Mouse (Mus musculus) kidney, embryonic 14.5 days (tissue): Measurements from ENCODE around the gene Cd302. TPM values are rescaled to one million over a fixed set of nuclear protein-coding genes. Genes with fewer than 3 reads are reported as not detected.

Source experiments
- ATAC-seq: fragments of 200-750 bp; cut with Nextera tagmentation; 2 replicates; pipeline ENCODE4 v1.8.0; 2017; ENCODE audit warnings: moderate number of reproducible peaks, mild to moderate bottlenecking, moderate TSS enrichment, moderate library complexity; ENCODE audit not compliant: low FRiP score, low TSS enrichment
- H3K27ac ChIP-seq: fragments of 300-500 bp; sonication (generic); 2 replicates; pipeline ENCODE4 v1.5.1; 2014; ENCODE audit warnings: low read depth, mild to moderate bottlenecking, low read length, moderate library complexity, mixed read lengths
- H3K27me3 ChIP-seq: fragments of 300-500 bp; sonication (generic); 2 replicates; pipeline ENCODE4 v1.6.1; 2014; ENCODE audit warnings: mild to moderate bottlenecking, low read length; ENCODE audit not compliant: control insufficient read depth, insufficient read depth
- H3K36me3 ChIP-seq: fragments of 300-500 bp; sonication (generic); 2 replicates; pipeline ENCODE4 v1.6.1; 2014; ENCODE audit warnings: low read length, mixed read lengths; ENCODE audit not compliant: control insufficient read depth, insufficient read depth
- H3K4me1 ChIP-seq: fragments of 300-500 bp; sonication (generic); 2 replicates; pipeline ENCODE4 v1.6.1; 2014; ENCODE audit warnings: low read length, mixed read lengths; ENCODE audit not compliant: control insufficient read depth, insufficient read depth
- H3K4me2 ChIP-seq: fragments of 300-500 bp; sonication (generic); replicated peaks from 2 replicates; pipeline ENCODE4 v1.6.1; 2014; ENCODE audit warnings: low read depth, mild to moderate bottlenecking, low read length
- H3K4me3 ChIP-seq: fragments of 300-500 bp; sonication (generic); 2 replicates; pipeline ENCODE4 v1.5.1; 2014; ENCODE audit warnings: mild to moderate bottlenecking, low read length
- H3K9ac ChIP-seq: fragments of 300-500 bp; sonication (generic); 2 replicates; pipeline ENCODE4 v1.6.1; 2014; ENCODE audit warnings: low read depth, mild to moderate bottlenecking, low read length, moderate library complexity
- H3K9me3 ChIP-seq: fragments of 300-500 bp; sonication (generic); 2 replicates; pipeline ENCODE4 v1.6.1; 2016; ENCODE audit warnings: low read length; ENCODE audit not compliant: control insufficient read depth
- WGBS: fragments of 180-500 bp; shearing (Covaris S2); extraction: QIAGEN DNeasy Blood & Tissue Kit; methylation state at CpG from one replicate; pipeline ENCODE4 v1.1.7; 2014; 5-methylcytosine and 5-hydroxymethylcytosine counted together
- polyA plus RNA-seq: library from polyadenylated mRNA; unstranded; fragments of >200 nt; fragmentation: Nextera tagmentation; extraction: Ambion mirVana; gene quantifications from 2 replicates; pipeline ENCODE4 v1.2.1, GENCODE M21; 2014

Cd302 gene
- polyA plus RNA-seq, 1 experiment from 2014 or later = 51.1 TPM

GRCm38 (mm10) chr2:60230361-60230760, 53.9 kb downstream of the Cd302 start:
- no peaks in the 10 kb centered on the region for H3K4me1 ChIP-seq
- no peaks in the 10 kb centered on the region for H3K9me3 ChIP-seq
- peaks cover 47% of the 10 kb centered on the region for H3K36me3 ChIP-seq
- H3K27me3 ChIP-seq = no peaks in the 10 kb centered on the region
- ATAC-seq = no peak
- H3K4me3 ChIP-seq = no peak overlapping the region
- 95% methylated on average over 2 of the region's 2 CpGs for WGBS
- H3K9ac ChIP-seq = no peak overlapping the region
- no peak overlapping the region for H3K27ac ChIP-seq
- no peak overlapping the region for H3K4me2 ChIP-seq

- Histone ChIP-seq H3K4me2 (no peak overlapping the region), H3K27me3 (no peaks in the 10 kb centered on the region), H3K9ac (no peak overlapping the region), H3K4me3 (no peak overlapping the region), H3K4me1 (no peaks in the 10 kb centered on the region), H3K27ac (no peak overlapping the region), H3K36me3 (peaks cover 34% of the 10 kb centered on the region), H3K9me3 (no peaks in the 10 kb centered on the region)
- 79% methylated on average over 1 of the region's 1 CpGs for WGBS
- no peak for ATAC-seq
These were observed 55.8 kb downstream of the Cd302 start for GRCm38 (mm10) chr2:60228470-60228869.

- Histone ChIP-seq H3K4me1 (peaks cover 8% of the 10 kb centered on the region; the same call in 1 of the 2 replicates), H3K36me3 (0 out of 2 replicates have a peak, but pooled peaks cover 2% of the 10 kb centered on the region), H3K4me2 (no peak overlapping the region), H3K9ac (no peak overlapping the region), H3K27me3 (no peaks in the 10 kb centered on the region), H3K4me3 (no peak overlapping the region), H3K9me3 (no peaks in the 10 kb centered on the region), H3K27ac (no peak overlapping the region)
- WGBS = 75% methylated on average over 1 of the region's 1 CpGs
- no peak for ATAC-seq
These were observed 60.8 kb downstream of the Cd302 start for GRCm38 (mm10) chr2:60223489-60223888.

- no peak overlapping the region for H3K9ac ChIP-seq
- WGBS = 91% methylated on average over 2 of the region's 2 CpGs
- H3K4me1 ChIP-seq = peaks cover 10% of the 10 kb centered on the region; the same call in 1 of the 2 replicates
- no peak overlapping the region for H3K27ac ChIP-seq
- H3K9me3 ChIP-seq = no peaks in the 10 kb centered on the region
- no peaks in the 10 kb centered on the region for H3K36me3 ChIP-seq
- H3K4me2 ChIP-seq = no peak overlapping the region
- no peak for ATAC-seq
- no peak overlapping the region for H3K4me3 ChIP-seq
- no peaks in the 10 kb centered on the region for H3K27me3 ChIP-seq
These were observed 62.3 kb downstream of the Cd302 start for GRCm38 (mm10) chr2:60221954-60222353.

- H3K27ac ChIP-seq = no peak overlapping the region
- no peaks in the 10 kb centered on the region for H3K9me3 ChIP-seq
- H3K4me1 ChIP-seq = peaks cover 10% of the 10 kb centered on the region; the same call in 1 of the 2 replicates
- no peak for ATAC-seq
- H3K4me3 ChIP-seq = no peak overlapping the region
- no peak overlapping the region for H3K9ac ChIP-seq
- no peak overlapping the region for H3K4me2 ChIP-seq
- WGBS = 31% methylated on average over 6 of the region's 6 CpGs
- H3K36me3 ChIP-seq = peaks cover 1% of the 10 kb centered on the region; the same call in 1 of the 2 replicates
- no peaks in the 10 kb centered on the region for H3K27me3 ChIP-seq
These were observed 63.1 kb downstream of the Cd302 start for GRCm38 (mm10) chr2:60221236-60221635.

- H3K4me1 ChIP-seq = peaks cover 13% of the 10 kb centered on the region; the same call in 1 of the 2 replicates
- H3K27ac ChIP-seq = no peak overlapping the region
- H3K36me3 ChIP-seq = peaks cover 17% of the 10 kb centered on the region; the same call in 1 of the 2 replicates
- no peak overlapping the region for H3K4me2 ChIP-seq
- no peak overlapping the region for H3K4me3 ChIP-seq
- H3K9me3 ChIP-seq = no peaks in the 10 kb centered on the region
- no peak overlapping the region for H3K9ac ChIP-seq
- H3K27me3 ChIP-seq = no peaks in the 10 kb centered on the region
- ATAC-seq = no peak
- WGBS = 79% methylated on average over 6 of the region's 6 CpGs
These were observed 66.7 kb downstream of the Cd302 start for GRCm38 (mm10) chr2:60217620-60218019.

- 89% methylated on average over 4 of the region's 4 CpGs for WGBS
- H3K9ac ChIP-seq = no peak overlapping the region
- H3K9me3 ChIP-seq = no peaks in the 10 kb centered on the region
- peaks cover 18% of the 10 kb centered on the region for H3K4me1 ChIP-seq
- no peak overlapping the region for H3K4me2 ChIP-seq
- no peak for ATAC-seq
- H3K36me3 ChIP-seq = peaks cover 17% of the 10 kb centered on the region; the same call in 1 of the 2 replicates
- no peak overlapping the region for H3K27ac ChIP-seq
- no peaks in the 10 kb centered on the region for H3K27me3 ChIP-seq
- H3K4me3 ChIP-seq = no peak overlapping the region
These were observed 67.6 kb downstream of the Cd302 start for GRCm38 (mm10) chr2:60216547-60217153.

GRCm38 (mm10) chr2:60214683-60215082, 69.6 kb downstream of the Cd302 start:
- H3K4me1 ChIP-seq = peaks cover 15% of the 10 kb centered on the region; the same call in 1 of the 2 replicates
- WGBS = 95% methylated on average over 2 of the region's 2 CpGs
- H3K4me2 ChIP-seq = no peak overlapping the region
- no peaks in the 10 kb centered on the region for H3K27me3 ChIP-seq
- peaks cover 17% of the 10 kb centered on the region; the same call in 1 of the 2 replicates for H3K36me3 ChIP-seq
- no peak for ATAC-seq
- no peaks in the 10 kb centered on the region for H3K9me3 ChIP-seq
- H3K9ac ChIP-seq = no peak overlapping the region
- no peak overlapping the region for H3K27ac ChIP-seq
- H3K4me3 ChIP-seq = no peak overlapping the region

GRCm38 (mm10) chr2:60212488-60212887, 71.8 kb downstream of the Cd302 start:
- no peak overlapping the region for H3K27ac ChIP-seq
- H3K27me3 ChIP-seq = no peaks in the 10 kb centered on the region
- peaks cover 17% of the 10 kb centered on the region; the same call in 1 of the 2 replicates for H3K4me1 ChIP-seq
- ATAC-seq = no peak
- no peak overlapping the region for H3K4me2 ChIP-seq
- H3K9ac ChIP-seq = no peak overlapping the region
- H3K9me3 ChIP-seq = no peaks in the 10 kb centered on the region
- H3K4me3 ChIP-seq = no peak overlapping the region
- peaks cover 17% of the 10 kb centered on the region; the same call in 1 of the 2 replicates for H3K36me3 ChIP-seq
